Mouse (Mus musculus): ENCODE measurements around the gene Nol4l. TPM values are rescaled to one million over a fixed set of nuclear protein-coding genes. Genes with fewer than 3 reads are reported as not detected.

The Nol4l gene
- total RNA-seq, 2 experiments from 2014 or later = 6.2 to 6.4 TPM

GRCm38 (mm10) chr2:153544771-153545170 is 15.0 kb upstream of the Nol4l start:
- intact Hi-C loops (cut with DNase I) = no loop called here
- DNase-seq = no peak

DNA sequence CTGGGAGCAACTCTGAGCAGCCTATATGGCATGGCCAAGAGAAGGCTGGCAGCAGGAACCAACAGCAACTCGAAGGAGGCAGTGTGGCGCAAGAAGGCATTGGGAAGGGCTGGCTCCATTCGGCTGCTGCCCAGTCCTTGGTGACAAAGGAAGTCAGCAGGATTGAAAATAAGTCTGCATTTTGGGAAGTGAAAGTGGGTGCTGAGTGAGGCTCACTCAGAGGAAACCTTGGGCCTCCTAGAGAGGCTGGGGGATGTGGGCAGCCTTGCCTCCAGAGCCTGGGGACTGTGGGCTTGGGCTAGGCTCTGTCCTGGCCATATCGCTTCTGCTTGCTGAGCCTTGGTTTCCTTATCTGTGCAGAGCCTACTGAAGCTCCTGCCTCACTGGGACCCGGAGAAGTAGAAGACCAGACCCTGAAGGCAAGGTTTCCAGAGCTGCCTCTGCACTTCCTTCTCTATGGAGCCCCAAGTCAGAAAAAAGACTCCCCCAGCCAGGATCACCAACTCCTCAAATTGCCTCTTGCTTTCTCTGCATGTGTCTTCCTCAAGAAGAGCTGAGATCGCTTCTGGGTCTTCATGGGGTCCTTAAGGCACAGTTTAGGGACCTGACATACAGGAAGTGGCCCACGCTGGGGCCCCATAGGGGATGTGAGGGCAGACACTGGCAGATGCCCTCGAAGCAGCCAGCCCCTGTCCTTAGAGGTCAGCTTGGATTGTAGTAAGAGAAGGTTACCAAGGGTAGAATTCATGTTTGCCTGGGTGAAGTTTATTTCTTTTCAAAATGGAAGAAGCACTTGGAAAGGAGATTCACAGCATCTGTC is 14.3 kb upstream of the Nol4l start:
- DNase-seq = no peak
- intact Hi-C loops (cut with DNase I) = no loop called here

- no peak for DNase-seq
- intact Hi-C loops (cut with DNase I) = no loop called here
These were observed 13.3 kb upstream of the Nol4l start for GRCm38 (mm10) chr2:153542936-153543668.

DNA sequence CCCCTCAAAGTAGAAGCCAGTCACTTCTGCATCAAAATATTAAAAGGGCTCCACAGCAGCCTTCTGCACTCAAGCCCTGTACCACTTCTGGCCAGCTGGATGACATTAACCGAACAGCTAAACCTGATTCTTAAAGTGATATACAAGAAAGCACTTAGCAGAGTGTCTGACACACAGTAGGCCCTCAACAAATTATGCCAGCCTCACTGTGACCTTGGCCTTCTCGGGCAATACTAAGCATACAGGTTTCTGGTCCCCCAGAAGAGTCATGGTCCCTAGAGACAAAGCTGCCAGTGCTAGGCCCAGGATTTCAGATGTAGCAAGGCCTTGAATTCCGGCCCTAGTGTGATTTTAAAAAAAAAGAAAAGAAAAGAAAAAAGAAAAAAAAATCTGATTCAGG is 9.1 kb upstream of the Nol4l start:
- no peak for DNase-seq
- intact Hi-C loops (cut with DNase I) = no loop called here

DNA sequence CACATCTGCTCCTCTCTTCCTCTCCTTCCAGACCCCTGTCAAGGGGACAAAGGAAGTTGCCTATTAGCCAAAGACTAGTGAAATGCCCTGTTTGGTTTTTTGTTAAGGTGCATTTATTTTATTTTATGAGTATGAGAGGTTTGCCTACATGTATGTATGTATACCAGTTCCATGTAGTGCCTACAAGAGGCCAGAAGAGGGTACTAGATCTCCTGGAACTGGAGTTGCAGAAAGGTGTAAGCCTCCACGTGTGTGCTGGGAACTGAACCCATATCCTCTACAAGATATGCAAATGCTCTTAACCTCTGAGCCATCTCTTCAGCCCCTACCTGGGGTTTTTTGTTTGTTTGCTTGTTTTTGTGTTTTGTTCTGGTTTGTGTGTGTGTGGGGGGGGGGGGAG is 4.2 kb upstream of the Nol4l start:
- no peak for DNase-seq
- intact Hi-C loops (cut with DNase I) = no loop called here

- intact Hi-C loops (cut with DNase I) = no loop called here
- no peak for DNase-seq
These were observed 1.2 kb upstream of the Nol4l start for GRCm38 (mm10) chr2:153530948-153531347.

- intact Hi-C loops (cut with DNase I) = no loop called here
- DNase-seq = peak; percentile 46 to 53
These were observed 398 bp downstream of the Nol4l start for GRCm38 (mm10) chr2:153529365-153529781.

GRCm38 (mm10) chr2:153528571-153529364 is 1.0 kb downstream of the Nol4l start:
- peak; percentile 36 to 44 for DNase-seq
- intact Hi-C loops (cut with DNase I) = no loop called here

- intact Hi-C loops (cut with DNase I) = no loop called here
- DNase-seq = peak; percentile 62 to 74
These were observed 1.9 kb downstream of the Nol4l start for GRCm38 (mm10) chr2:153527580-153528531.

DNA sequence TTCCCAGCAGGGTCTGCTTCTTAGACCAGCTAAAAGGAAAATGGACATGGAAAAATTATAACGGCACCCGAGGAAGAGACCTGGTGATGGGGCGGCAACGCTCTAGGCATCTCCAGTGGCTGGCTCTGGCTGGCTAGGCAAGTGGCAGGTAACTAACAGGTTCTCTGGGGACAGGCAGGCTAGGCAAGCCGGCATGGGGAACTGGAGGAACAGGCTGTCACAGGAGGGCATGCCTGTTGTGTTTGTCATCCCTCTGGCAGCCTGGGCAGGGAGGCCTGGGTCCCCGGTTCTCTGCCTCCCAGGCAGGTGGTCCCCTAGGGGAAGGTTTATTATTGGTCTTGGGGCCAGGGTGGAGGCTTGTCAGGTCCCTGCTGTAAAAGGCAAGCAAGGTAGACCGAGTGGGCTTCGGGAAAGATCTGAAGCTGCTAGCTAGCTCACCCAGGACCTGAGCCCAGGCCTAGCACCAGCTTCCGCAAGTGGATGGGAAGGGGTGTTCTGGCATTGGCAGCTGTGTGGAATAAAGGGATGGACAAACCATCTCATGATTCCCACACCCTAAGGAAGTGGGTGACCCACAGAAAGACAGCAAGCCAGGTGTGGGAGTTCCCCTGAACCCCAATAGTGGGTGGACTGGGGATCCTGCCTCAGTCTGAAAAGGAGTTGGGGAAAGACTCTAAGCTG is 2.8 kb downstream of the Nol4l start:
- no peak for DNase-seq
- intact Hi-C loops (cut with DNase I) = no loop called here

GRCm38 (mm10) chr2:153525906-153526311 is 3.9 kb downstream of the Nol4l start:
- intact Hi-C loops (cut with DNase I) = no loop called here
- no peak for DNase-seq

DNA sequence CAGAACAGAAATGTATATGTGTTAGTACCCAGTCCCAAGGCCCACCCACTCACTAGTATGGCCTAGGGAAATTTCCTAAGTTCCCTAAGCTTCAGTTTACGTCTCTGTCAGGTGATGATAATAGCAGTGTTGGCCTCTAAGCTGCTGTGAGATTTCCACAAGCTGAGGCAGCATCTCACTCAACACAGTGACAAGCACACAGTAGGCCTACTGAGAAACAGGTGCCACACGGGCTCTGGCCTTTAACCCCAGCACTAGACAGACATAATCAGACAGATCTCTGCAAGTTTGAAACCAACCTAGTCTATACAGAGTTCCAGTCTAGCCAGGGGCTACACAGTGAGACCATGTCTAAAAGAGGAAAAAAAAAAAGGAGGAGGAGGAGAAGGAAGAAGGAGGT is 5.0 kb downstream of the Nol4l start:
- no peak for DNase-seq
- intact Hi-C loops (cut with DNase I) = no loop called here

- intact Hi-C loops (cut with DNase I) = no loop called here
- DNase-seq = no peak
These were observed 6.1 kb downstream of the Nol4l start for GRCm38 (mm10) chr2:153523656-153524055.

DNA sequence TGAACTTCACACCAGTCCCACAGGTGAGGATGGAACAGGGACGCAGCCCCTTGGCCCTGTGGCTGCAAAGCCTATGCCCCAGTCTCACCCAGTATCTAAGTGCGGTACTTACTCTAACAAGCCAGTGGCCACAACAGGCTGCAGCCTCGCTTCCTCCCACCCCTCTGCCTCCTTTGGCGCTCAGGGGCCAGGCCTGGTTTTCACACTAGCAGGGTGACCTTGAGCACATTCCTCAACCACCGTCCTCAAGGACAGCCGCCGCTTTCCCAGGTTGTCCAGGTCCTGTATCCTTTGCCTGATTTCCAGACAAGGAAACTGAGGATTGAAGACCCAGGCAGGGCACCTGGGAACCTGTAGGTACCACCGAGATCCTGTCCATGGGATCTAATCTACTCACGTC is 6.6 kb downstream of the Nol4l start:
- intact Hi-C loops (cut with DNase I) = no loop called here
- DNase-seq = no peak

DNA sequence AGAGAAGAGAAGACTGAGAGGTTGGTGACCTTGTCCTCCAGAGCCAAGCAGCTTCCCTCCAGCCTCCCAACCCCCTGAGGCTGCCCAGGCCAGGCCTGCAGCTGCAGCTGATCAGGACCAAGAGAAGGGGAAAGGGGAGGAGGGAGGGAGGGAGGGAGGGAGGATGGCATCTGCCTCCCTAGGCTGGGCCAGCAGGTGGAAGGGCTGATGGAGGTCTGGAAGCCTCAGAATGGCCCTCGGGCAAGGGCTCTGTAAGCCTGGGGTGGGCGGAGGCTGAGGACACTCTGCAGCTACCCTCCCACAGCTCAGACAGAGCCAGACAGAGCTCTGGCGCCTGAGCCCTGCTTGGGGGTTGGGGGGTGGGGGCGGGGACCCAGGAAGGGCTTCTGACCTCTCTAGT is 7.5 kb downstream of the Nol4l start:
- intact Hi-C loops (cut with DNase I) = no loop called here
- no peak for DNase-seq

- intact Hi-C loops (cut with DNase I) = no loop called here
- DNase-seq = no peak
These were observed 9.7 kb downstream of the Nol4l start for GRCm38 (mm10) chr2:153520057-153520456.

- intact Hi-C loops (cut with DNase I) = loop anchor here (5.0 kb wide), 1 partner anchor 70 kb away; no protein-coding TSS in a partner anchor
- DNase-seq = no peak
These were observed 12.8 kb downstream of the Nol4l start for GRCm38 (mm10) chr2:153516961-153517360.

DNA sequence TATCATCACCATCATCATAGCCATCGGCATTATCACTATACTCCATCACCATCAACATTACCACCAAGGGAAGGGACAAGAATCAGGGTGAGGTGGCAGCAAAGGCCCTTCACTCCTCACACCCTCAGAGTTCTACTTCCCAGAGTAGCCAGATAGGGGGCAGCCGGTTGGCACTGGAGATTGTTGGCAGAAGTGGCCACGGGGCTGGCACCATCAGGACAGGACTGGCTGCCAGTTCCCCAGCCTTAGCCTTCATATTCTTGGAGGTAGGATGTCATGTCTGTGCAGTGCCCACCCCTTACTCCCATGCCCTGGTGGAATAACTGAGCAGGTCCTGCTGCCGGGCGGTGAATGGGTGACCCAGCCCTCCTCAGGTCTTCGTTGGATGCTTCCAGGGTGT is 14.2 kb downstream of the Nol4l start:
- intact Hi-C loops (cut with DNase I) = loop anchor here (5.0 kb wide), 1 partner anchor 72 kb away; no protein-coding TSS in a partner anchor
- DNase-seq = no peak
